In the genomic region with DNA sequence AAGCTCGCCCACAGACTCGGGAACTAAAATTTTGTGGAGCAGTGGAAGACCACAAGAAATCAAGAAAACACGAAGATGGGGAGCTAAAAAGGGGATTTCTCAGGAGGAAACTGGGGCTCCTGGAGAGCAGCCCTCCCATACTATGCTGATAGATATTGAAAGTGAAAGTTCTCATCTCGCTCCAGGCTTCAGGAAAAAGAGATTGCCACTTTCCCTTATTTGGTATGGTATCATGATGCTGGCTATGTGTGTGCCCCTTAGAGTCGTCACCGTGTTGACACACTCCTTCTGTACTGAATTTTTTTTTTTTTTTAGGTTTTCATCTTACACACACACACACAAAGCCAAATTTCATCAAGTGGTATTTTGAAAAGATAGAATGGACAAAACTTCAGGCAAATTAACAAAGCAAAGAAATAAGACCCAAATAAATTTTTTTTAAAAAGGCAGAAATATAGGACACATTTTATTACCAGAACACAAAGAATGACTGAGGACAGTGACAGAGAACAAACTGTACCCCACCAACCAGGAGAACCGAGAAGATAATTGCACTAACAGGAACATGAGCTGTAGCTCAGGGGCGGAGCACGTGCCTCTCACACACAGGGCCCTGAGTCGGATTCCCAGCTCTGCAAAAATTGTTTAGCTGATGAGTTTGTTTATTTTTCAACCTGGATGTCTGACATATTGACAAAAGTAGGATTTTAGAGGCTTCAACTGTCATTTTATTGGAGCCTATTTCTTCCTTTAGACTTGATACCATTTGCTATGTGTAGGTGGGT, we compare ENCODE assay signal across 15 mouse cellular contexts.
DNase-seq lines count a peak whose midpoint lies in the region; ATAC-seq and TF ChIP-seq lines count a peak whose summit lies in the region.
"Had no signal": no experiment of that assay in that cellular context is flagged by ENCODE, and none has a peak within 500 bp of the region (broad histone marks: within the 10 kb centered on the region; RNA-seq: fewer than 3 reads in every experiment).

No protein-coding gene starts in this region.

- no peak overlapping the region for H3K9ac ChIP-seq in stomach, postnatal 0 days (ENCODE audit: low read length)
- H3K9ac ChIP-seq: forebrain, embryonic 13.5 days; hindbrain, embryonic 13.5 days had no signal

- 53% methylated on average over 10 of the region's 10 CpGs for WGBS in spleen, adult 2 months
- WGBS in stomach, postnatal 0 days = 69% methylated on average over 10 of the region's 10 CpGs

- no peak overlapping the region for H3K4me2 ChIP-seq in stomach, postnatal 0 days (replicated peaks; ENCODE audit: low read depth)
- H3K4me2 ChIP-seq: forebrain, embryonic 13.5 days; hindbrain, embryonic 13.5 days had no signal

- TF ChIP-seq CTCF in spleen, adult 2 months (IDR thresholded peaks at IDR 0.05; ENCODE audit: extremely low read depth, insufficient read depth, insufficient read length, insufficient replicate concordance) = no peak
- no peak for TF ChIP-seq CTCF in stomach, postnatal 0 days (IDR thresholded peaks at IDR 0.05; ENCODE audit: low read depth)

- H3K4me1 ChIP-seq in erythroblast, embryonic 14.5 days (ENCODE audit: control insufficient read depth) = no peaks in the 10 kb centered on the region
- no peaks in the 10 kb centered on the region for H3K4me1 ChIP-seq in spleen, adult 2 months (ENCODE audit: control insufficient read depth, insufficient read depth, insufficient read length)
- no peaks in the 10 kb centered on the region for H3K4me1 ChIP-seq in stomach, postnatal 0 days (replicated peaks; ENCODE audit: control insufficient read depth, insufficient read depth)
- H3K4me1 ChIP-seq: forebrain, embryonic 13.5 days had no signal

- no peak for DNase-seq in spleen, adult 2 months (ENCODE audit: low read depth in 1 of 2, low spot score in 2 of 2)
- DNase-seq in spleen, postnatal 4 days (ENCODE audit: low spot score in 2 of 2) = no peak
- peak; percentile 18 for DNase-seq in induced T-regulatory cell, adult 2 months (ENCODE audit: low read depth)
- peak; percentile 2 for DNase-seq in naive thymus-derived CD4-positive, alpha-beta T cell, adult 2 months (ENCODE audit: low read depth)
- no peak for DNase-seq in stomach, postnatal 0 days (ENCODE audit: low spot score)
- no peak for DNase-seq in layer of hippocampus, postnatal 25 days (ENCODE audit: extremely low spot score in 1 of 2, low spot score in 1 of 2)
- DNase-seq: cerebellum, adult 18-20 months; gastrocnemius, postnatal 25 days; kidney, adult 8-10 months; left cerebral cortex, postnatal 4 days; lung, postnatal 36 days had no signal

- H3K9me3 ChIP-seq in erythroblast, embryonic 14.5 days (ENCODE audit: control insufficient read depth, low read length) = no peaks in the 10 kb centered on the region
- no peaks in the 10 kb centered on the region for H3K9me3 ChIP-seq in stomach, postnatal 0 days (ENCODE audit: control insufficient read depth, low read length)
- H3K9me3 ChIP-seq: forebrain, embryonic 13.5 days; hindbrain, embryonic 13.5 days had no signal

- H3K27me3 ChIP-seq in erythroblast, embryonic 14.5 days (ENCODE audit: control insufficient read depth) = no peaks in the 10 kb centered on the region
- no peaks in the 10 kb centered on the region for H3K27me3 ChIP-seq in spleen, adult 2 months (ENCODE audit: control insufficient read depth, insufficient read depth, low read length)
- H3K27me3 ChIP-seq in stomach, postnatal 0 days (ENCODE audit: control insufficient read depth, insufficient read depth, low read length) = no peaks in the 10 kb centered on the region
- H3K27me3 ChIP-seq: forebrain, embryonic 13.5 days; hindbrain, embryonic 13.5 days had no signal

- peak overlapping the region; percentile 26 for H3K4me3 ChIP-seq in erythroblast, embryonic 14.5 days (replicated peaks)
- H3K4me3 ChIP-seq in spleen, adult 2 months (ENCODE audit: extremely low read depth, insufficient read depth, insufficient read length) = peak overlapping the region; percentile 15
- no peak overlapping the region for H3K4me3 ChIP-seq in stomach, postnatal 0 days (ENCODE audit: low read depth, low read length)
- H3K4me3 ChIP-seq: forebrain, embryonic 13.5 days; hindbrain, embryonic 13.5 days had no signal

- TF ChIP-seq POLR2A in spleen, adult 2 months (IDR thresholded peaks at IDR 0.05; ENCODE audit: low read depth, low read length) = no peak

- TF ChIP-seq EP300 in stomach, postnatal 0 days (optimal IDR thresholded peaks at IDR 0.05) = no peak

- H3K36me3 ChIP-seq in erythroblast, embryonic 14.5 days (ENCODE audit: control insufficient read depth) = no peaks in the 10 kb centered on the region
- H3K36me3 ChIP-seq in spleen, adult 2 months (ENCODE audit: control insufficient read depth, insufficient read depth, low read length) = no peaks in the 10 kb centered on the region
- no peaks in the 10 kb centered on the region for H3K36me3 ChIP-seq in stomach, postnatal 0 days (ENCODE audit: control insufficient read depth, insufficient read depth, low read length)
- H3K36me3 ChIP-seq: hindbrain, embryonic 13.5 days had no signal

- H3K27ac ChIP-seq in spleen, adult 2 months (ENCODE audit: insufficient read depth, low read length) = no peak overlapping the region
- no peak overlapping the region for H3K27ac ChIP-seq in stomach, postnatal 0 days (replicated peaks)
- H3K27ac ChIP-seq: forebrain, embryonic 13.5 days; hindbrain, embryonic 13.5 days had no signal

- ATAC-seq in erythroblast, adult 5-6 weeks (replicated peaks; ENCODE audit: low FRiP score, poor library complexity, severe bottlenecking) = no peak
- ATAC-seq in stomach, postnatal 0 days (ENCODE audit: low FRiP score, low TSS enrichment) = no peak
- ATAC-seq: forebrain, embryonic 13.5 days had no signal

Comparison
In these comparisons a context has a peak if more than half of its experiments do, and no peak if none do; other contexts are left out.
1. DNase-seq: peak in induced T-regulatory cell, adult 2 months (single experiment) and naive thymus-derived CD4-positive, alpha-beta T cell, adult 2 months (single experiment); none in spleen, adult 2 months (0 of 2), spleen, postnatal 4 days (0 of 2), stomach, postnatal 0 days (single experiment) and layer of hippocampus, postnatal 25 days (0 of 2).